11 mouse cellular contexts compared by ENCODE assay signal in genomic region chr7:145047771-145048480, GRCm38 (mm10).
A peak's percentile ranks its signal among the peaks of the same experiment; 100 is the strongest.
DNase-seq lines count a peak whose midpoint lies in the region; ATAC-seq and TF ChIP-seq lines count a peak whose summit lies in the region.
"Had no signal": no experiment of that assay in that cellular context is flagged by ENCODE, and none has a peak within 500 bp of the region (broad histone marks: within the 10 kb centered on the region; RNA-seq: fewer than 3 reads in every experiment).

No protein-coding gene starts in this region.

- no peak for TF ChIP-seq CTCF in forebrain, postnatal 0 days (IDR thresholded peaks at IDR 0.05; ENCODE audit: low read depth)
- TF ChIP-seq CTCF in bone marrow, adult 2 months (IDR thresholded peaks at IDR 0.05; ENCODE audit: control insufficient read depth, insufficient read depth, low read length), result no peak

- no peak overlapping the region for H3K4me2 ChIP-seq in forebrain, postnatal 0 days (ENCODE audit: low read depth)
- H3K4me2 ChIP-seq in heart, embryonic 16.5 days (ENCODE audit: low read depth, low read length), result 0 out of 2 replicates have a peak overlapping the region, but pooled peaks have one; percentile 15
- no peak overlapping the region for H3K4me2 ChIP-seq in liver, embryonic 11.5 days
- no peak overlapping the region for H3K4me2 ChIP-seq in forebrain, embryonic 14.5 days (ENCODE audit: low read length)
- H3K4me2 ChIP-seq: neural tube, embryonic 15.5 days had no signal

- no peak for DNase-seq in forebrain, embryonic 10.5 days (ENCODE audit: extremely low spot score, low spot score)
- DNase-seq in forebrain, postnatal 0 days, result no peak
- DNase-seq in liver, embryonic 11.5 days (ENCODE audit: low spot score), result no peak
- DNase-seq in urinary bladder, postnatal 10 days (ENCODE audit: low spot score), result no peak
- no peak for DNase-seq in adrenal gland, postnatal 4 days (ENCODE audit: low spot score in 2 of 2)
- DNase-seq in forebrain, embryonic 14.5 days (ENCODE audit: low spot score), result no peak
- DNase-seq: B cell, adult 2 months had no signal

- ATAC-seq in forebrain, postnatal 0 days, result no peak
- ATAC-seq in heart, embryonic 16.5 days (replicated peaks; ENCODE audit: extremely low read depth, insufficient read depth, low FRiP score), result peak; percentile 49; the same call in 1 of the 2 replicates
- ATAC-seq in liver, embryonic 11.5 days (replicated peaks; ENCODE audit: low FRiP score), result no peak
- ATAC-seq in forebrain, embryonic 14.5 days, result no peak

- H3K27me3 ChIP-seq in forebrain, embryonic 10.5 days (ENCODE audit: poor library complexity, severe bottlenecking), result no peaks in the 10 kb centered on the region
- no peaks in the 10 kb centered on the region for H3K27me3 ChIP-seq in forebrain, postnatal 0 days (ENCODE audit: insufficient read depth, low read length)
- no peaks in the 10 kb centered on the region for H3K27me3 ChIP-seq in heart, embryonic 16.5 days (ENCODE audit: control insufficient read depth, insufficient read depth, low read length)
- no peaks in the 10 kb centered on the region for H3K27me3 ChIP-seq in liver, embryonic 11.5 days (replicated peaks; ENCODE audit: control insufficient read depth, insufficient read depth, low read length)
- H3K27me3 ChIP-seq in forebrain, embryonic 14.5 days (replicated peaks; ENCODE audit: control insufficient read depth, insufficient read depth, low read length), result no peaks in the 10 kb centered on the region
- H3K27me3 ChIP-seq: neural tube, embryonic 15.5 days had no signal

- no peaks in the 10 kb centered on the region for H3K9me3 ChIP-seq in forebrain, embryonic 10.5 days
- H3K9me3 ChIP-seq in forebrain, postnatal 0 days (ENCODE audit: low read length), result no peaks in the 10 kb centered on the region
- H3K9me3 ChIP-seq in heart, embryonic 16.5 days (replicated peaks; ENCODE audit: control insufficient read depth, low read length), result no peaks in the 10 kb centered on the region
- H3K9me3 ChIP-seq in liver, embryonic 11.5 days (ENCODE audit: control insufficient read depth, low read length), result no peaks in the 10 kb centered on the region
- no peaks in the 10 kb centered on the region for H3K9me3 ChIP-seq in forebrain, embryonic 14.5 days (replicated peaks; ENCODE audit: control insufficient read depth, low read length)
- H3K9me3 ChIP-seq: neural tube, embryonic 15.5 days had no signal

- no peaks in the 10 kb centered on the region for H3K36me3 ChIP-seq in forebrain, embryonic 10.5 days (replicated peaks)
- H3K36me3 ChIP-seq in forebrain, postnatal 0 days (ENCODE audit: insufficient read depth), result no peaks in the 10 kb centered on the region
- H3K36me3 ChIP-seq in heart, embryonic 16.5 days (ENCODE audit: control insufficient read depth, insufficient read depth), result no peaks in the 10 kb centered on the region
- H3K36me3 ChIP-seq in liver, embryonic 11.5 days (ENCODE audit: control insufficient read depth, insufficient read depth, low read length), result no peaks in the 10 kb centered on the region
- no peaks in the 10 kb centered on the region for H3K36me3 ChIP-seq in forebrain, embryonic 14.5 days (ENCODE audit: control insufficient read depth, insufficient read depth, low read length)
- H3K36me3 ChIP-seq: neural tube, embryonic 15.5 days had no signal

- H3K4me1 ChIP-seq in forebrain, embryonic 10.5 days, result peaks cover 13% of the 10 kb centered on the region
- H3K4me1 ChIP-seq in forebrain, postnatal 0 days (ENCODE audit: insufficient read depth), result no peaks in the 10 kb centered on the region
- H3K4me1 ChIP-seq in bone marrow, adult 2 months (ENCODE audit: control insufficient read depth, insufficient read depth, low read length), result peaks cover 13% of the 10 kb centered on the region; the same call in 1 of the 2 replicates
- H3K4me1 ChIP-seq in heart, embryonic 16.5 days (ENCODE audit: control insufficient read depth, insufficient read depth, low read length), result peaks cover 11% of the 10 kb centered on the region; the same call in 1 of the 2 replicates
- H3K4me1 ChIP-seq in liver, embryonic 11.5 days (replicated peaks; ENCODE audit: control insufficient read depth, insufficient read depth, low read length), result peaks cover 11% of the 10 kb centered on the region
- H3K4me1 ChIP-seq in forebrain, embryonic 14.5 days (ENCODE audit: control insufficient read depth, insufficient read depth, low read length), result no peaks in the 10 kb centered on the region
- H3K4me1 ChIP-seq: neural tube, embryonic 15.5 days had no signal

- H3K9ac ChIP-seq in forebrain, postnatal 0 days, result no peak overlapping the region
- no peak overlapping the region for H3K9ac ChIP-seq in heart, embryonic 16.5 days (ENCODE audit: low read length)
- H3K9ac ChIP-seq in liver, embryonic 11.5 days (ENCODE audit: low read depth, low read length), result no peak overlapping the region
- no peak overlapping the region for H3K9ac ChIP-seq in forebrain, embryonic 14.5 days (ENCODE audit: low read length)
- H3K9ac ChIP-seq: liver, embryonic 14.5 days; neural tube, embryonic 15.5 days had no signal

- WGBS in forebrain, embryonic 10.5 days, result 74% methylated on average over 7 of the region's 7 CpGs
- WGBS in forebrain, postnatal 0 days, result 82% methylated on average over 7 of the region's 7 CpGs
- 8% methylated on average over 7 of the region's 7 CpGs for WGBS in bone marrow, adult 2 months
- 55% methylated on average over 7 of the region's 7 CpGs for WGBS in heart, embryonic 16.5 days
- 45% methylated on average over 7 of the region's 7 CpGs for WGBS in liver, embryonic 11.5 days
- 85% methylated on average over 7 of the region's 7 CpGs for WGBS in forebrain, embryonic 14.5 days

- no peak for TF ChIP-seq POLR2A in bone marrow, adult 2 months (IDR thresholded peaks at IDR 0.05; ENCODE audit: borderline replicate concordance, control insufficient read depth, low read depth, low read length)

- H3K27ac ChIP-seq in forebrain, embryonic 10.5 days, result peak overlapping the region; percentile 44; the same call in 1 of the 2 replicates
- H3K27ac ChIP-seq in forebrain, postnatal 0 days (ENCODE audit: low read depth, low read length), result no peak overlapping the region
- H3K27ac ChIP-seq in bone marrow, adult 2 months (ENCODE audit: control insufficient read depth, insufficient read depth, low read depth, low read length, poor library complexity), result peak overlapping the region; percentile 34; the same call in 1 of the 2 replicates
- H3K27ac ChIP-seq in heart, embryonic 16.5 days (ENCODE audit: low read length), result peak overlapping the region; percentile 46
- 0 out of 2 replicates have a peak overlapping the region, but pooled peaks have one; percentile 19 for H3K27ac ChIP-seq in liver, embryonic 11.5 days (ENCODE audit: low read depth, low read length)
- H3K27ac ChIP-seq in forebrain, embryonic 14.5 days (ENCODE audit: low read depth, low read length), result no peak overlapping the region
- H3K27ac ChIP-seq: liver, embryonic 14.5 days; neural tube, embryonic 15.5 days had no signal

- H3K4me3 ChIP-seq in forebrain, embryonic 10.5 days, result no peak overlapping the region
- H3K4me3 ChIP-seq in forebrain, postnatal 0 days (ENCODE audit: low read depth, low read length), result no peak overlapping the region
- H3K4me3 ChIP-seq in bone marrow, adult 2 months (replicated peaks; ENCODE audit: control insufficient read depth, low read depth, low read length), result no peak overlapping the region
- no peak overlapping the region for H3K4me3 ChIP-seq in heart, embryonic 16.5 days (ENCODE audit: low read length)
- no peak overlapping the region for H3K4me3 ChIP-seq in liver, embryonic 11.5 days (ENCODE audit: low read depth, low read length)
- H3K4me3 ChIP-seq in forebrain, embryonic 14.5 days (ENCODE audit: low read depth, low read length), result no peak overlapping the region
- H3K4me3 ChIP-seq: neural tube, embryonic 15.5 days had no signal

Comparison
In these comparisons a context has a peak if more than half of its experiments do, and no peak if none do; other contexts are left out.
1. H3K27ac ChIP-seq: peak in forebrain, embryonic 10.5 days (single experiment), bone marrow, adult 2 months (single experiment), heart, embryonic 16.5 days (single experiment) and liver, embryonic 11.5 days (single experiment); none in forebrain, postnatal 0 days (single experiment) and forebrain, embryonic 14.5 days (single experiment).